Mouse (Mus musculus) hindbrain, embryonic 14.5 days (tissue): ENCODE measurements at regions not wholly inside any gene's neighbourhood (a gene's known extent, or its start where the extent isn't known, plus 50 kb on each side); places are given as distances from the start of the nearest gene placed in this dataset.

ENCODE experiments used
- ATAC-seq: fragments of 200-750 bp; cut with Nextera tagmentation; 2 replicates; pipeline ENCODE4 v1.8.0; 2017; ENCODE audit warnings: moderate number of reproducible peaks, mild to moderate bottlenecking, moderate TSS enrichment, moderate library complexity; ENCODE audit not compliant: low FRiP score
- DNase-seq: peaks from one replicate; pipeline ENCODE4 v3.0.0-alpha.2; 2015; ENCODE audit warnings: low spot score
- H3K27ac ChIP-seq: fragments of 300-500 bp; sonication (generic); 2 replicates; pipeline ENCODE4 v1.5.1; 2014; ENCODE audit warnings: mild to moderate bottlenecking, moderate library complexity
- H3K27me3 ChIP-seq: fragments of 300-500 bp; sonication (generic); 2 replicates; pipeline ENCODE4 v1.6.1; 2014; ENCODE audit warnings: mild to moderate bottlenecking, low read length, mixed read lengths; ENCODE audit not compliant: control insufficient read depth, insufficient read depth
- H3K36me3 ChIP-seq: fragments of 300-500 bp; sonication (generic); replicated peaks from 2 replicates; pipeline ENCODE4 v1.6.1; 2014; ENCODE audit not compliant: control insufficient read depth, insufficient read depth
- H3K4me1 ChIP-seq: fragments of 300-500 bp; sonication (generic); replicated peaks from 2 replicates; pipeline ENCODE4 v1.6.1; 2014; ENCODE audit warnings: antibody characterized with exemption, low read length, mixed read lengths; ENCODE audit not compliant: control insufficient read depth, insufficient read depth
- H3K4me2 ChIP-seq: fragments of 300-500 bp; sonication (generic); replicated peaks from 2 replicates; pipeline ENCODE4 v1.6.1; 2014; ENCODE audit warnings: mild to moderate bottlenecking, moderate library complexity
- H3K4me3 ChIP-seq: fragments of 300-500 bp; sonication (generic); replicated peaks from 2 replicates; pipeline ENCODE4 v1.5.1; 2014; ENCODE audit warnings: mild to moderate bottlenecking, low read length
- H3K9ac ChIP-seq: fragments of 300-500 bp; sonication (generic); 2 replicates; pipeline ENCODE4 v1.6.1; 2014
- H3K9me3 ChIP-seq: fragments of 300-500 bp; sonication (generic); 2 replicates; pipeline ENCODE4 v1.6.1; 2016; ENCODE audit warnings: low read length; ENCODE audit not compliant: control insufficient read depth
- WGBS: fragments of 180-500 bp; shearing (Covaris S2); extraction: QIAGEN DNeasy Blood & Tissue Kit; methylation state at CpG from one replicate; pipeline ENCODE4 v1.1.7; 2014; 5-methylcytosine and 5-hydroxymethylcytosine counted together

DNA sequence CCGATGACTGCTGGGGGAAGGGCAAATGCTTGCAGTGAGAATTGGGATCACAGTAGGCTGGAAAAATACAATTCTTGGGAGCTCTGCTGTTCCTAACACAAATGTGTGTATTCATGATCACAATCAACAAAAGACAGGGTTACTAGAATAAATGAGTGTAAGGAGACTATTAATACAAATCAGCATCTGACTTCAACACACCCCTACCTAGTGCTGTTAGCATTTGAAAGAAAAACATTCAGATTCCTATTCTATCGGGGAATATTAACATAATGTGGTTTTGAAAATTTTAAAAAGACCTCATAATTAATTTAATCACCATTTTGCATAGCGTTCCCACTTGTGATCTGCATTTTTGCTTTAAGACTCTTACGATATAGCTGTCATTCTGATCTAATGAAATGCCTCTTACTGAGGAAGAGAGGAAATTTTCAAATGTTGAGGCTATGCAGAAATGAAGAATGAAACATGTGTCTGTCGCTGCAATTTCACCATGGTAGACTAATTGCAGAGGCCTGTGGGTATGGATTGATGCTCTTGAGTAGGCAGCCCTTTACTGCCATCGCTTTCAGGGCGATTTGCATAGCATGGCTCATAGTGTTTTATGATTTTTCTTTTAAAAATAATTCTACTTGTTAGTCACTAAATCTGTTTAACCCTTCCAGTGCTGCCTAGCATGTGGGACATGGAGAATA, 410.8 kb downstream of the Hsfy2 start:
- no peak overlapping the region for H3K9ac ChIP-seq
- no peaks in the 10 kb centered on the region for H3K36me3 ChIP-seq
- no peak overlapping the region for H3K4me3 ChIP-seq
- H3K4me1 ChIP-seq = no peaks in the 10 kb centered on the region
- H3K4me2 ChIP-seq = no peak overlapping the region
- H3K27me3 ChIP-seq = no peaks in the 10 kb centered on the region
- no peak for ATAC-seq
- no peak for DNase-seq
- no peaks in the 10 kb centered on the region for H3K9me3 ChIP-seq
- whole genome bisulfite sequencing = 74% methylated on average over 7 of the region's 7 CpGs
- no peak overlapping the region for H3K27ac ChIP-seq

DNA sequence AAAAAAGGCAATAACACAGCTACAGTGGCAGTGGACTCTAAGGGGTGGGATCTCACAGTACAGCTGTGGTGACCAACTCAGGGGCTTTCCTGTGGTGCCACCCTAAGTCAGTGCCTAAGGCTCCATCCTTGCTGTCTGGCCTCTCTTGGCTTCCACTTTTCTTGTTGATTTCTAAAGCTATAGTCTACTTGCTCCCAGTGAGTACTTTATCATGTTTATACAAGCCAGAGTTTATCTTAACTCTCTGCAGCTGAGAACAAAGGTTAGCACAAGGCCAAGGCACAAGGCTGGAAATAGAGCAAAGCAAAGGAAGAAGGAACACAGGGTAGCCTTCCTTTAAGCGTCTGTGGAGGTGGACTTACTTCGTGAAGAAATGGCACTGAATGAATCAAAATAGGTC, 417.5 kb downstream of the Hsfy2 start:
- no peaks in the 10 kb centered on the region for H3K27me3 ChIP-seq
- 84% methylated on average over 2 of the region's 2 CpGs for WGBS
- ATAC-seq = no peak
- H3K27ac ChIP-seq = no peak overlapping the region
- H3K4me1 ChIP-seq = no peaks in the 10 kb centered on the region
- DNase-seq = no peak
- no peak overlapping the region for H3K9ac ChIP-seq
- H3K4me3 ChIP-seq = no peak overlapping the region
- H3K9me3 ChIP-seq = no peaks in the 10 kb centered on the region
- H3K4me2 ChIP-seq = no peak overlapping the region
- no peaks in the 10 kb centered on the region for H3K36me3 ChIP-seq

DNA sequence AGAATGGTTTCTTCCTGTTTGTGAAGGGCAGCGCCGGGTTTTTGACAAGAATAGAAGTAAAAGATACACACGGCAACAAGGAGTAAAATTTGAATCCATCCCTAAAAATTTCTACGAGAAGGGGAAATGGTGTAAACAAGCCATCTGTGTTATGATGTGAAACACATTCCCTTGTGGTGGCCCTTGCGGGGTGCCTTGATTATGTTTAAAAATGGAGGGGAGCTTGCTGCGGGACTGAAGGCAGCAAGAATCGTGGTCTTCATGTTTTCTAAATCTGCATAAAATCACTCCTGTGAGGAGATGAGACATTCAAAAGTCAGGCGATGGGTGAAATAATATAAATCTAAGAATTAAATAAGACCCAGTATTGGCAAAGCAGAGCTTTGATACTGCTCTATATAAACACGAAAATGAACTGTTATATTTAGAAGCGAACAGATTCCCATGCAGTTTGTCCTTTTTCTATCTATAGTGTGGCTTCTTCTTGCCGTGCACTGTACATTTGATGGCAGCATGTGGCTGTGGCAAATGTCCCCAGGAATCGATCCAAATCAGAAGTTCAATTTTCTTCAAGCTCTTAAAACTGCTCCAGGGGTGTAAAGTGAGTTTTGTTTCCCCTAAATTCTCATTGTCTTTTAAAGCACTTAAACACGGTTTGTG, 426.4 kb downstream of the Hsfy2 start:
- no peak overlapping the region for H3K27ac ChIP-seq
- no peak overlapping the region for H3K4me3 ChIP-seq
- no peaks in the 10 kb centered on the region for H3K4me1 ChIP-seq
- no peak overlapping the region for H3K4me2 ChIP-seq
- 90% methylated on average over 13 of the region's 13 CpGs for WGBS
- no peaks in the 10 kb centered on the region for H3K9me3 ChIP-seq
- no peak overlapping the region for H3K9ac ChIP-seq
- ATAC-seq = no peak
- DNase-seq = no peak
- no peaks in the 10 kb centered on the region for H3K27me3 ChIP-seq
- H3K36me3 ChIP-seq = no peaks in the 10 kb centered on the region

DNA sequence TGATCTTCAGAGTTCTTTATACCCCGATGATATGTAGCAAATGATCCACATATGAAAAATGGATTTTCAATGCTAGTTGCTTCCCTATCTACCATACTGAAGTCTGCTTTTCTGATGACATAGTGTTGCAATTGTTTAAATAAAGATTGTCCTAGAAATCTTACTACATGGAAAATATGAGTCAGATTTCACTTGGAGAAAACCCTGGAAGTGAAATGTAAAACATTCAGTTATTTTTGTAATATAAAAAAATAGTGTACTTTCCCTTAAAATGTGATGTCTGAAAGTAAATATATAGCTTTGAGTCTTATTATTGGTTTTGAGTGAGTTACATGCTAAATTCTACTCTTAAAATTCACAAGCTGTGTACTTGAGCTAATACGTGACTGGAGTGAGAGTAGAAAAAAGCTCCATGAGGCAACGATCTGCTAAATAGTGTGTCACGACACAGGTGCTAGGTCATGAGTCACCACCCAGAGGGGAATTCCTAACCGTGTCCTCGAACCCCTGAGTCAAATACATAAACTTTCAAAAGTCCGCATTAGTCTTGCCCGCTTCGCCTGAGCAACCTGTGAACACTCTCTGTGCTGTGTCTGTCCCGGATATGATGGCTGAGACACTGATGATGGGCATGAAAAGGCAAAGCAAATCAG, 430.5 kb downstream of the Hsfy2 start:
- Histone ChIP-seq H3K4me2 (no peak overlapping the region), H3K4me1 (no peaks in the 10 kb centered on the region), H3K27me3 (no peaks in the 10 kb centered on the region), H3K36me3 (no peaks in the 10 kb centered on the region), H3K27ac (no peak overlapping the region), H3K9me3 (no peaks in the 10 kb centered on the region), H3K4me3 (no peak overlapping the region), H3K9ac (no peak overlapping the region)
- no peak for ATAC-seq
- 88% methylated on average over 10 of the region's 10 CpGs for WGBS
- no peak for DNase-seq

DNA sequence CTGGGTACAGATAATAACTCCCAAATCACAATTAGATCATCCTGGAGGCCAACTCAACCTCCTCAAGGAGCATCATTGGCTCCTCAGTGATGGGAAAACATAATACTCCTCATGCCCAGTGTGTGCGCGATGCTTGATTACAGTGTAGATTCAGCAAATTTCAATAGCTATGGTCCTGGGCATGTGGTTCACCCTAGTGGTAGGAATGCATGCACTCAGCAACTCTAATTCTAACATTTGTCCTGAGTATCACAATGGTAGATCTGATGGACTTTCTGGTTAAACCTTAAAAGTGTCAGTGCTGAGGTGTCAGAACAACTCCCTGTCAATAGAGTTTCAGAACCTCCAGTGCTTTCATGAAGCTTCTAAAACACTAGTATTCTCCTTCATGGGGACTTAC, 442.0 kb downstream of the Hsfy2 start:
- Histone ChIP-seq H3K36me3 (no peaks in the 10 kb centered on the region), H3K9ac (no peak overlapping the region), H3K4me2 (no peak overlapping the region), H3K27ac (no peak overlapping the region), H3K4me1 (no peaks in the 10 kb centered on the region), H3K9me3 (no peaks in the 10 kb centered on the region), H3K27me3 (no peaks in the 10 kb centered on the region), H3K4me3 (no peak overlapping the region)
- 92% methylated on average over 2 of the region's 2 CpGs for WGBS
- DNase-seq = no peak
- ATAC-seq = no peak

DNA sequence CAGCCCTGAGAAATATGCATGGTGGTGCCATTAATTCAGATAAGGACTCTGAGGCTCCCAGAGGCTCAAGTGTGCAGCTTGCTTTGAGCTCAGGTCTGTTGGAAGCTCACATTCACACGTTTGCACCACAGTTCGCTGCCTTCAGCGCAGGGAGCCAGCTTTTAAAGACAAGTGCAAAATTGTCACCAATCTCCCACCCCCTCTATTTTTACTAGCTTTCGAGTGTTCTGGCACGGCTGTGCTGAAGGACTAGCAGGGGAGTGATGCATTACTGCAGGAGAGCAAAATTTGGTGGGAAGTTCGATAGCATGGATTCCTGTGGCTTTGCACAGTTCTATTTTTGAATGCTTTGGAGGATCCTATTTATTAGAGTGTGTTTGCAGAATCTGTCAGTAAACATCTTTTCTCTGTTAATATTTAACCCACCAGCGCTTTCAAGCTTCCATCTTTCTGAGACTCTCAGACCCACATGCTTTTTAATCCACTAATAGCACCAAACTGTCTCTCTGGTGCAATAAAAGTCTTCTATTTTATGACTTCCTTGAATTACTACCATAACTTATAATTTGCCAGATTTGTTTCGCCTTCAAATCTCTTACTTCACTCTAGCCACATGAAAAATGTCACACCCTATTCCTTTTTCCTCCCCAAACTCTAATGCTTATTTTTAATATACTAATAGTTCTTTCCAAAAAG, 453.6 kb downstream of the Hsfy2 start:
- Histone ChIP-seq H3K4me1 (no peaks in the 10 kb centered on the region), H3K36me3 (no peaks in the 10 kb centered on the region), H3K27ac (no peak overlapping the region), H3K4me2 (no peak overlapping the region), H3K9ac (no peak overlapping the region), H3K27me3 (no peaks in the 10 kb centered on the region), H3K4me3 (no peak overlapping the region), H3K9me3 (no peaks in the 10 kb centered on the region)
- ATAC-seq (no peak), DNase-seq (no peak)
- WGBS = 82% methylated on average over 8 of the region's 8 CpGs

DNA sequence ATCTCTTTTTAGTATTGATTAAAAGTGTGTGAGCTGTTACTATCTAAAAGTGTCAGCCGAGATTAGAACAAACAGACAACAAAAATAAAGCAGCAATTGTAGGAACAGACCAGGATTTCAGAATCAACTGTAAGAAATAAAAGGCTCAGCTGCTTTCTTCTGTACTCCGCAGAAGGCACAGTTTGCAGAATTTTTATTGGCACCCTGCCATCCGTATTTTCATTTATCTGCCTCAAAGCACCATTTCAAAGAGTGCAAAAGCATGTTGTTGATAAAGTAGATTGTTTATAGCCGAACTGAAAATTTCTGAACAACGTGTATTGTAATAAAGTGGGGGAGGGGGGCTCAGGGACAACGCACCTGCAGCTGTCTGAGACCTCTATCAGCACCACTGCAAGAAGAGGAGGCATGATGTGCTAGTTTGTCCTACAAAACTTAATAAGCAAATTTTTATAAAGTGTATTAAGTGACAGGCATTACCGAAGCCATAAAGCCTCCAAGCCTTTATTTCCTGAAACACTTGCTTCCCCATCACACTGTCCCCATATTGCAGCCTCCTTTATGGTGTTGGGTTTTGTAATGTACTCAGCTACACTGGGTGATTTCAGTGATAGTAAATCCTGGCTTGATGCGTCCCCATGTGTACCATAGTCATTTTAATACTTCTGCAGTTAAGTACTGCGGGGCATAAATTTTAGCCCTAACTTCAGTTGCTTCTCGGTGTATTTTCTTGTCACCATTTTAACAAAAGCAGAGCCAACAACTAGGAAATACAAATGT, 457.8 kb downstream of the Hsfy2 start:
- H3K27me3 ChIP-seq = no peaks in the 10 kb centered on the region
- no peak overlapping the region for H3K4me3 ChIP-seq
- H3K36me3 ChIP-seq = no peaks in the 10 kb centered on the region
- DNase-seq = no peak
- H3K27ac ChIP-seq = no peak overlapping the region
- no peaks in the 10 kb centered on the region for H3K9me3 ChIP-seq
- no peak overlapping the region for H3K4me2 ChIP-seq
- 81% methylated on average over 10 of the region's 10 CpGs for WGBS
- H3K9ac ChIP-seq = no peak overlapping the region
- H3K4me1 ChIP-seq = no peaks in the 10 kb centered on the region
- no peak for ATAC-seq

DNA sequence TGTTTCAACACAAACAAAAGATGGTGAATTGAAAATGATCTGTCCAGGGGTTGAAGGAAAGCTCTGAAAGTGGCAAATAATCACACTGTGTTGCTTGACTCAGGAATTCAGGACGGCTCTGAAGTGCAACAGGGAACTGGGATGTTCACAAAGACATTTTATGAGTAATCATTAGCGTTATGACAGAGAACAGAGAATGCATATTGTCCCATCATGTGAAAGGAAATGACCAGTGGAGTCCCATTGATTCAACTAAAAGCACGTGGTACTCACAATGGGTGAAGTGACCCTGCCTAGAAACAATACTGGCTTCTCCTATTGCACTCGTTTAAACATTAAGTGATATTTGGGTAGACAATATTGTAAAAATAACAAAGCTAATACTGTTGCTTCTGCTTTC, 466.1 kb downstream of the Hsfy2 start:
- Histone ChIP-seq H3K9me3 (no peaks in the 10 kb centered on the region), H3K27ac (no peak overlapping the region), H3K27me3 (no peaks in the 10 kb centered on the region), H3K4me2 (no peak overlapping the region), H3K36me3 (no peaks in the 10 kb centered on the region), H3K4me1 (no peaks in the 10 kb centered on the region), H3K9ac (no peak overlapping the region), H3K4me3 (no peak overlapping the region)
- ATAC-seq = no peak
- WGBS = 45% methylated on average over 4 of the region's 4 CpGs
- DNase-seq = no peak

DNA sequence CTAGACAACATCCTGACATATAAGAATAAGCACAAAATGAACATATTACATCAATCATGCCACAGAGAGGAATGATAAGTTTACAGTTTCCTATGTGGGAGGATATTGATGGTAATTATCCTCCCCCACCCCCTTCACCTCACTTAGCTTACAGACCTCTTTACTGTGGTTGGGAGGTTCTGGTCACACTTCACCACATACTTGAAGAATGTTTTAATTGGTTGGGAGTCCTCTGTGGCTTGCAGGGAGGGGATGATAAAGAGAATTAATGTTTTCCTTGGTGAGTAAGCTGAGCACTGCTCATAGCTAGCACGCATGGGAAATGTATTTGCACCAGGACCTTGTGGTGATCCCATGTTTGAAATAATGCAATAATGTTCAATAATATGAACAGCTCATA, 468.5 kb downstream of the Hsfy2 start:
- H3K27ac ChIP-seq = no peak overlapping the region
- ATAC-seq = no peak
- WGBS = 66% methylated on average over 1 of the region's 1 CpGs

More for the DNA sequence above, 468.5 kb downstream of the Hsfy2 start:
- H3K36me3 ChIP-seq = no peaks in the 10 kb centered on the region
- H3K9me3 ChIP-seq = no peaks in the 10 kb centered on the region
- H3K4me1 ChIP-seq = no peaks in the 10 kb centered on the region
- DNase-seq = no peak
- no peak overlapping the region for H3K4me3 ChIP-seq
- H3K4me2 ChIP-seq = no peak overlapping the region
- no peaks in the 10 kb centered on the region for H3K27me3 ChIP-seq
- H3K9ac ChIP-seq = no peak overlapping the region
